Mouse (Mus musculus): ENCODE results near the gene Mrps18b. TPM values are rescaled to one million over a fixed set of nuclear protein-coding genes. Genes with fewer than 3 reads are reported as not detected.
A peak's percentile ranks its signal among the peaks of the same experiment; 100 is the strongest.
"Not testable (repeated sequence)": the region's sequence is repeated elsewhere in the genome, so short reads cannot be mapped to it uniquely, and the experiment has no call there.

The Mrps18b gene
- polyA plus RNA-seq, 1 experiment from 2014 or later, result 81.2 TPM

- no peak for DNase-seq
- TF ChIP-seq CTCF (IDR thresholded peaks at IDR 0.05; ENCODE audit: low read depth), result no peak
- no peak for TF ChIP-seq EP300 (IDR thresholded peaks at IDR 0.05; ENCODE audit: low read depth)
These were observed 23.8 kb upstream of the Mrps18b start for GRCm38 (mm10) chr17:35939941-35940340.

GRCm38 (mm10) chr17:35939108-35939507, 22.9 kb upstream of the Mrps18b start:
- TF ChIP-seq EP300 (IDR thresholded peaks at IDR 0.05; ENCODE audit: low read depth) (no peak), CTCF (IDR thresholded peaks at IDR 0.05; ENCODE audit: low read depth) (no peak)
- Histone ChIP-seq H3K4me3 (ENCODE audit: low read depth, low read length) (no peak overlapping the region), H3K9ac (replicated peaks) (no peak overlapping the region), H3K36me3 (replicated peaks; ENCODE audit: insufficient read depth, low read length) (no peaks in the 10 kb centered on the region), H3K9me3 (ENCODE audit: low read length) (no peaks in the 10 kb centered on the region), H3K27ac (ENCODE audit: low read depth) (no peak overlapping the region), H3K4me2 (ENCODE audit: low read depth, low read length) (no peak overlapping the region), H3K27me3 (ENCODE audit: insufficient read depth, low read length) (no peaks in the 10 kb centered on the region), H3K4me1 (ENCODE audit: insufficient read depth) (no peaks in the 10 kb centered on the region)
- no peak for DNase-seq
- 59% methylated on average over 2 of the region's 2 CpGs for WGBS (ENCODE audit: insufficient replicate concordance)
- no peak for ATAC-seq

More at GRCm38 (mm10) chr17:35939941-35940340, 23.8 kb upstream of the Mrps18b start:
- Histone ChIP-seq H3K4me2 (ENCODE audit: low read depth, low read length) (no peak overlapping the region), H3K4me1 (ENCODE audit: insufficient read depth) (no peaks in the 10 kb centered on the region), H3K4me3 (ENCODE audit: low read depth, low read length) (no peak overlapping the region), H3K27me3 (ENCODE audit: insufficient read depth, low read length) (no peaks in the 10 kb centered on the region), H3K9me3 (ENCODE audit: low read length) (no peaks in the 10 kb centered on the region), H3K27ac (ENCODE audit: low read depth) (no peak overlapping the region), H3K36me3 (replicated peaks; ENCODE audit: insufficient read depth, low read length) (no peaks in the 10 kb centered on the region), H3K9ac (replicated peaks) (no peak overlapping the region)
- 66% methylated on average over 1 of the region's 1 CpGs for WGBS (ENCODE audit: insufficient replicate concordance)
- no peak for ATAC-seq

GRCm38 (mm10) chr17:35937700-35938348, 21.6 kb upstream of the Mrps18b start:
- TF ChIP-seq CTCF (IDR thresholded peaks at IDR 0.05; ENCODE audit: low read depth) (peak; percentile 92), EP300 (IDR thresholded peaks at IDR 0.05; ENCODE audit: low read depth) (no peak)
- H3K9me3 ChIP-seq (ENCODE audit: low read length), result no peaks in the 10 kb centered on the region
- no peak overlapping the region for H3K27ac ChIP-seq (ENCODE audit: low read depth)
- H3K4me3 ChIP-seq (ENCODE audit: low read depth, low read length), result no peak overlapping the region
- H3K27me3 ChIP-seq (ENCODE audit: insufficient read depth, low read length), result no peaks in the 10 kb centered on the region
- ATAC-seq (peak; percentile 64), DNase-seq (peak; percentile 55)
- no peak overlapping the region for H3K4me2 ChIP-seq (ENCODE audit: low read depth, low read length)
- H3K4me1 ChIP-seq (ENCODE audit: insufficient read depth), result no peaks in the 10 kb centered on the region
- no peak overlapping the region for H3K9ac ChIP-seq (replicated peaks)
- WGBS (ENCODE audit: insufficient replicate concordance), result 21% methylated on average over 2 of the region's 2 CpGs
- H3K36me3 ChIP-seq (replicated peaks; ENCODE audit: insufficient read depth, low read length), result no peaks in the 10 kb centered on the region

- H3K27ac ChIP-seq (ENCODE audit: low read depth); H3K4me1 ChIP-seq (ENCODE audit: insufficient read depth); ATAC-seq; H3K9ac ChIP-seq (replicated peaks); H3K4me3 ChIP-seq (ENCODE audit: low read depth, low read length); H3K9me3 ChIP-seq (ENCODE audit: low read length); H3K27me3 ChIP-seq (ENCODE audit: insufficient read depth, low read length); H3K36me3 ChIP-seq (replicated peaks; ENCODE audit: insufficient read depth, low read length); DNase-seq; H3K4me2 ChIP-seq (ENCODE audit: low read depth, low read length): not testable (repeated sequence)
- 85% methylated on average over 14 of the region's 14 CpGs for WGBS (ENCODE audit: insufficient replicate concordance)
These were observed 19.6 kb upstream of the Mrps18b start for GRCm38 (mm10) chr17:35935763-35936162.

GRCm38 (mm10) chr17:35932608-35933007, 16.4 kb upstream of the Mrps18b start:
- no peak overlapping the region for H3K4me3 ChIP-seq (ENCODE audit: low read depth, low read length)
- H3K4me1 ChIP-seq (ENCODE audit: insufficient read depth), result no peaks in the 10 kb centered on the region
- no peaks in the 10 kb centered on the region for H3K27me3 ChIP-seq (ENCODE audit: insufficient read depth, low read length)
- no peak overlapping the region for H3K4me2 ChIP-seq (ENCODE audit: low read depth, low read length)
- H3K9me3 ChIP-seq (ENCODE audit: low read length), result no peaks in the 10 kb centered on the region
- ATAC-seq (no peak), DNase-seq (peak; percentile 10)
- no peak overlapping the region for H3K9ac ChIP-seq (replicated peaks)
- TF ChIP-seq CTCF (IDR thresholded peaks at IDR 0.05; ENCODE audit: low read depth), result no peak
- no peak for TF ChIP-seq EP300 (IDR thresholded peaks at IDR 0.05; ENCODE audit: low read depth)
- H3K27ac ChIP-seq (ENCODE audit: low read depth), result no peak overlapping the region
- H3K36me3 ChIP-seq (replicated peaks; ENCODE audit: insufficient read depth, low read length), result peaks cover 31% of the 10 kb centered on the region
- WGBS (ENCODE audit: insufficient replicate concordance), result 88% methylated on average over 4 of the region's 4 CpGs

GRCm38 (mm10) chr17:35930627-35931026, 14.4 kb upstream of the Mrps18b start:
- 88% methylated on average over 12 of the region's 12 CpGs for WGBS (ENCODE audit: insufficient replicate concordance)
- Histone ChIP-seq H3K27ac (ENCODE audit: low read depth) (no peak overlapping the region), H3K4me2 (ENCODE audit: low read depth, low read length) (no peak overlapping the region), H3K4me3 (ENCODE audit: low read depth, low read length) (no peak overlapping the region), H3K9ac (replicated peaks) (no peak overlapping the region), H3K36me3 (replicated peaks; ENCODE audit: insufficient read depth, low read length) (peaks cover 48% of the 10 kb centered on the region), H3K9me3 (ENCODE audit: low read length) (no peaks in the 10 kb centered on the region), H3K27me3 (ENCODE audit: insufficient read depth, low read length) (no peaks in the 10 kb centered on the region), H3K4me1 (ENCODE audit: insufficient read depth) (peaks cover 9% of the 10 kb centered on the region)
- DNase-seq (peak; percentile 14), ATAC-seq (no peak)
- TF ChIP-seq EP300 (IDR thresholded peaks at IDR 0.05; ENCODE audit: low read depth) (no peak), CTCF (IDR thresholded peaks at IDR 0.05; ENCODE audit: low read depth) (no peak)

All from liver, postnatal 0 days (tissue).